Mouse (Mus musculus) hindbrain, embryonic 12.5 days (tissue): Measurements from ENCODE around the gene 4930452B06Rik. TPM values are rescaled to one million over a fixed set of nuclear protein-coding genes. Genes with fewer than 3 reads are reported as not detected.

Source experiments
- ATAC-seq: fragments of 200-750 bp; cut with Nextera tagmentation; 2 replicates; pipeline ENCODE4 v1.8.0; 2017; ENCODE audit warnings: moderate TSS enrichment; ENCODE audit not compliant: low FRiP score
- H3K27ac ChIP-seq: fragments of 300-500 bp; sonication (generic); 2 replicates; pipeline ENCODE4 v1.5.1; 2016; ENCODE audit warnings: mild to moderate bottlenecking
- H3K27me3 ChIP-seq: fragments of 300-500 bp; sonication (generic); 2 replicates; pipeline ENCODE4 v1.6.1; 2016; ENCODE audit warnings: mild to moderate bottlenecking
- H3K36me3 ChIP-seq: fragments of 300-500 bp; sonication (generic); 2 replicates; pipeline ENCODE4 v1.6.1; 2016; ENCODE audit warnings: mild to moderate bottlenecking
- H3K4me1 ChIP-seq: fragments of 300-500 bp; sonication (generic); 2 replicates; pipeline ENCODE4 v1.6.1; 2016
- H3K4me2 ChIP-seq: fragments of 300-500 bp; sonication (generic); replicated peaks from 2 replicates; pipeline ENCODE4 v1.6.1; 2016; ENCODE audit warnings: mild to moderate bottlenecking
- H3K4me3 ChIP-seq: fragments of 300-500 bp; sonication (generic); 2 replicates; pipeline ENCODE4 v1.5.1; 2016; ENCODE audit warnings: mild to moderate bottlenecking
- H3K9ac ChIP-seq: fragments of 300-500 bp; sonication (generic); 2 replicates; pipeline ENCODE4 v1.6.1; 2016; ENCODE audit warnings: mild to moderate bottlenecking, moderate library complexity
- H3K9me3 ChIP-seq: fragments of 300-500 bp; sonication (generic); replicated peaks from 2 replicates; pipeline ENCODE4 v1.6.1; 2016; ENCODE audit warnings: mild to moderate bottlenecking
- WGBS: fragments of 180-500 bp; shearing (Covaris S2); methylation state at CpG from one replicate; pipeline ENCODE4 v1.1.7; 2016; 5-methylcytosine and 5-hydroxymethylcytosine counted together
- polyA plus RNA-seq: library from polyadenylated mRNA; unstranded; fragments of >200 nt; fragmentation: Nextera tagmentation; extraction: Ambion mirVana; gene quantifications from 2 replicates; pipeline ENCODE4 v1.2.1, GENCODE M21; 2016

Gene 4930452B06Rik
- polyA plus RNA-seq, 1 experiment from 2014 or later, result 9.1 TPM

DNA sequence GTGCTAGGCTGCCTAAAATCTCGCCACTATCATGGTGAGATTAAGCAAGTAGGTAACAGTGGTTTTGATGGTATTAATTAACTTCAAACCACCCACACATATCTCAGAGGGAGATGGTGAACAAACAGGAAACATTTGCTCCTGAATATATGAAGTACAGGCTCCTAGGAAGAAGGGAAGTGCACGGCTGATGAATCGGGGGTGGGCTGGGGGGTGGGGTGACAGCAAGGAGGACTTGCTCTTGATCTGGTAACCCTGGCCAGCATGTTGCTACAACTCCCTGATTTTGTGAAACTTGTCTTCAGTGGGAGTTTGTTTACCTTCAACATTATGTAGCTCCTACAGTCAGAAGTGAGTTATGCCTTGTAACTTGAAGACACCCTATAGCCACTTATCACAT is 224.4 kb downstream of the 4930452B06Rik start:
- no peak for ATAC-seq

DNA sequence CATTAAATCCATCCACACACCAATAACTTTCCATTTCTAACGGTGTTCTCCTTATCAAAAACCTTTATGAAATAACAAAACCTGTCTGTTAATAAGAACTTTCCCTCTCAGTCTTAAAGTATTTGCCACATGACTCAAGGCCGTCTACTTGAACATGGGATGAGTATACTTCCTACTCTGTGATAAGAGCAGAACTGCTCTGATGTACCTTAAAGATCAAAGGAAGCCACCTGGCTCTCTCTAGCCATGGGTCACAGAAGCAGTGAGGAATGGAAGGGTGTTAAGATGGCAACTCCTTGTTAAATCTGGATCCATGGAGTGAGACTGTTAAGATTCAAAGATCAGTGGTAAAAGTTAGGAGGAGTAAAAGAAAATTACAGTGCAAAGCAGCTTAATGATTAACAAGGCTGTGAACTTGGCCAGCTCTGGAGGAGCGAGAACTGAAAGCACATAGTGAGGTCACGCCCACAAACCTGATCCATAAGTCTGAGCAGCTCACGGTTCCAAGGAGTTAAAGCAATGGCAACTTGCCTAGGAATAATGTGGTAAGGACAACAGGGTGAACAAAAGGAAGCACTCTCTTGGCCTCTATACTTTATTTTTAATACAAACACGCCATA is 235.3 kb downstream of the 4930452B06Rik start:
- H3K27me3 ChIP-seq, result no peaks in the 10 kb centered on the region
- H3K4me3 ChIP-seq, result no peak overlapping the region
- no peaks in the 10 kb centered on the region for H3K9me3 ChIP-seq
- 84% methylated on average over 6 of the region's 6 CpGs for WGBS
- H3K9ac ChIP-seq, result no peak overlapping the region
- ATAC-seq, result no peak
- no peaks in the 10 kb centered on the region for H3K36me3 ChIP-seq
- no peaks in the 10 kb centered on the region for H3K4me1 ChIP-seq
- H3K4me2 ChIP-seq, result no peak overlapping the region
- H3K27ac ChIP-seq, result no peak overlapping the region

More for the DNA sequence above, 224.4 kb downstream of the 4930452B06Rik start:
- Histone ChIP-seq H3K4me3 (no peak overlapping the region), H3K36me3 (no peaks in the 10 kb centered on the region), H3K27ac (no peak overlapping the region), H3K27me3 (no peaks in the 10 kb centered on the region), H3K4me2 (no peak overlapping the region), H3K4me1 (no peaks in the 10 kb centered on the region), H3K9me3 (no peaks in the 10 kb centered on the region), H3K9ac (no peak overlapping the region)
- WGBS, result 67% methylated on average over 3 of the region's 3 CpGs

DNA sequence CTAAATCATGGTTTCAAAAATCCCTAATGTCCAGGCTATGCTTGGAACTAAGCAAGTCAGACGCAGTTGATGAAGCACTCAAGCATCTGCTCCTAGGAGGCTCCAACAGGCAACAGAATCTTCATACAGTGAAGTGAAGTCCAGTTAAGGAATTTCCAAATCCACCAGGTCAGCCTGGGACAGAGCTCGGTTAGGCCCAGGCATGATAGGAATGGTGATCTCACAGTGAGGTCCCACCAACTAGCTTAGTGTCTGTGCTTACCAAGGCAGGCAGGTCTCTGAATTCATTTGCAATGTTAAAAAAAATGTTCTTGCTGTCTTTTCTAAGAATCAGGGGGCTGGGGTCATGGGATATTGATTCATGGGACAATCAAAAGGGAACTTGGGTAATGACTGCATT is 236.3 kb downstream of the 4930452B06Rik start:
- no peaks in the 10 kb centered on the region for H3K9me3 ChIP-seq
- H3K9ac ChIP-seq, result no peak overlapping the region
- ATAC-seq, result no peak
- H3K27ac ChIP-seq, result no peak overlapping the region
- no peak overlapping the region for H3K4me2 ChIP-seq
- no peaks in the 10 kb centered on the region for H3K27me3 ChIP-seq
- no peaks in the 10 kb centered on the region for H3K4me1 ChIP-seq
- H3K4me3 ChIP-seq, result no peak overlapping the region
- H3K36me3 ChIP-seq, result no peaks in the 10 kb centered on the region
- WGBS, result 81% methylated on average over 2 of the region's 2 CpGs

DNA sequence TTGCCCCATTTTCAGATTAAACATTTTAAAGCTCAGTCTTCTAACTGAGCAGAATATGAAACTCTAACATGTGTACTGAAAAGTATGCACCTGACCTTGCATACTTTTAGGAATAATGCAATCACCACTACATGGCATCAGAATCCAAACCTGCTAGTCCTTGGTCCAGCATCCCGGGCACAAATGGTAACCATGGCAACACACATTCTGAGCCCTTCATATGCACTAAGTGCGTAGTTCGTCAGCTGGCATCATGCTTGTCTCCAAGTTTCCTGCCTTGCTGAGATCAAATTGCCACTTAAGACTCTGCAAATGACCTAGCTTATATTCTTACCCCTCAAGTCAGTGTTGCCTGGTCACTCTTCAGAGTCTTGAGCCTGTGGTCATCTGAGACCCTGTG is 243.2 kb downstream of the 4930452B06Rik start:
- H3K4me2 ChIP-seq, result no peak overlapping the region
- 71% methylated on average over 3 of the region's 3 CpGs for WGBS
- no peak overlapping the region for H3K27ac ChIP-seq
- H3K27me3 ChIP-seq, result no peaks in the 10 kb centered on the region
- 0 out of 2 replicates have a peak, but pooled peaks cover 10% of the 10 kb centered on the region for H3K4me1 ChIP-seq
- no peak overlapping the region for H3K4me3 ChIP-seq
- H3K36me3 ChIP-seq, result no peaks in the 10 kb centered on the region
- H3K9me3 ChIP-seq, result no peaks in the 10 kb centered on the region
- no peak for ATAC-seq
- no peak overlapping the region for H3K9ac ChIP-seq

DNA sequence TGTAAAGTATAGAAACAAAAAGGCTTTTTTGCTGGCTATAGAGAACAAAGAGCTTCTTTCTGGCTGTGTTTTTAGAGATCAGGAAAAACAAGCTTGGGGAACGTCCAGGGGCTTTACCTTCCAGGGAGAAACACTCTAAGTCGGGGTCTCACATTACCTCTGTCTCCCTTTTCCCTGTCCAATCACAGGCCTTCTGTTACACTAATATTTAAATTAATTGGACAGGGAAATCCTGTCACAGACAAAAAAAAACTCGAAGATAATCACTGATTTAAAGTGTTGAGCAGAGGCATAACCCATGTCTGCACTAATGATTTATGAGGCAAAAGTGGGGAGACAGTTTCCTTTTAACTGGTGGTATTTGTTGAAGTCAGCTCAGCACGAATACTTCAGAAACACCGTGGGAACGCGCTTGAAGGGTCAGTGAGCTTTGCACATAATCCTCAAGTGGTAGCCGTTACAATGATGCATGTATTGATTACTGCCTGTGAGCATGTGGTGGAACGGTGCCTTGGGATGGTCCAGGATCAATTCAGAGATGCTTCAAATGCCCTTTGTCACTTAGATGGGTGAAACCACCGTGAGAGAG is 244.7 kb downstream of the 4930452B06Rik start:
- ATAC-seq, result no peak

DNA sequence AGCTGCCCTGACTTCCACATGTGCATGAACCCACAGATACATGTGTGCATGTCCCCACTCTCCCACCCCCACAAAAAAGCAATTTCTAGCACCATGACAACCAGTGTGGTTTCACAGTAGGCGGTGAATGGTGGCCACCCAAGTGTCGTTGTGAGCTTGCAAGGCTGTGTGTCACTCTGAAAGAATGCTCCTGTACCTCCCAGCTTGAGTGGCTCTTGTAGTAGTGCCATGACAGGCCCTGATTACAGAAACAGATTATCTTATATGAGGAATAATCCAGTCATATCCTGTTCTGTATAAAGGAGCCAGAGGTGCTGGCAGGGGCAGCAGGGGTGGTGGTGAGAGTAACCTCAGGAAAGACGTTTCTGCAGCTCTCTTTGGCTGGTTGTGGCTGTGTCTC is 247.4 kb downstream of the 4930452B06Rik start:
- 0 out of 2 replicates have a peak, but pooled peaks cover 8% of the 10 kb centered on the region for H3K4me1 ChIP-seq
- H3K9ac ChIP-seq, result no peak overlapping the region
- H3K4me3 ChIP-seq, result no peak overlapping the region
- H3K36me3 ChIP-seq, result no peaks in the 10 kb centered on the region
- H3K9me3 ChIP-seq, result no peaks in the 10 kb centered on the region
- no peak overlapping the region for H3K4me2 ChIP-seq
- 64% methylated on average over 3 of the region's 3 CpGs for WGBS
- ATAC-seq, result no peak
- H3K27ac ChIP-seq, result no peak overlapping the region
- no peaks in the 10 kb centered on the region for H3K27me3 ChIP-seq

More for the DNA sequence above, 244.7 kb downstream of the 4930452B06Rik start:
- no peak overlapping the region for H3K27ac ChIP-seq
- H3K27me3 ChIP-seq, result no peaks in the 10 kb centered on the region
- H3K9me3 ChIP-seq, result no peaks in the 10 kb centered on the region
- H3K4me1 ChIP-seq, result 0 out of 2 replicates have a peak, but pooled peaks cover 10% of the 10 kb centered on the region
- H3K9ac ChIP-seq, result no peak overlapping the region
- peak overlapping the region; percentile 13; the same call in 1 of the 2 replicates for H3K4me2 ChIP-seq
- H3K4me3 ChIP-seq, result no peak overlapping the region
- no peaks in the 10 kb centered on the region for H3K36me3 ChIP-seq
- 24% methylated on average over 10 of the region's 10 CpGs for WGBS

DNA sequence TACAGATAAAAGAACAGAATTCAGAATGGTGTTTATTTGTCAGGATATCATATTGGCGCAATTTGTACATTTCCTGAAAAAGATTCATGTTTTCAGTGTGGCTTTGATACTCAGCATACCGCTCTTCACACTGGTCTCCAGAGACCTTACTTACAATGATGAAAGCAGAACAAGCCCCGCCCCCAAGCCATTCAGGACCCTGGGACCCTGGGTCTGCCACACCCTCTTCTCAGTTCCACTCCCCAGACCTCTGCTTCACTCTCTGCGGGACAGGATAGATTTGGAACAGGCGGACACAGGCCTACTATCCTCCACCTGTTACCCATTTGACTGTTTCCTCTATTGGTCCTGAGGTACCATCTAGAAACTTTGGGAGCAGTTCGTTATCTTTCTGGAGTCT is 260.1 kb downstream of the 4930452B06Rik start:
- Histone ChIP-seq H3K9me3 (no peaks in the 10 kb centered on the region), H3K4me3 (no peak overlapping the region), H3K9ac (no peak overlapping the region), H3K4me1 (no peaks in the 10 kb centered on the region), H3K4me2 (no peak overlapping the region), H3K36me3 (no peaks in the 10 kb centered on the region), H3K27ac (no peak overlapping the region), H3K27me3 (no peaks in the 10 kb centered on the region)
- WGBS, result 68% methylated on average over 6 of the region's 6 CpGs
- ATAC-seq, result no peak

DNA sequence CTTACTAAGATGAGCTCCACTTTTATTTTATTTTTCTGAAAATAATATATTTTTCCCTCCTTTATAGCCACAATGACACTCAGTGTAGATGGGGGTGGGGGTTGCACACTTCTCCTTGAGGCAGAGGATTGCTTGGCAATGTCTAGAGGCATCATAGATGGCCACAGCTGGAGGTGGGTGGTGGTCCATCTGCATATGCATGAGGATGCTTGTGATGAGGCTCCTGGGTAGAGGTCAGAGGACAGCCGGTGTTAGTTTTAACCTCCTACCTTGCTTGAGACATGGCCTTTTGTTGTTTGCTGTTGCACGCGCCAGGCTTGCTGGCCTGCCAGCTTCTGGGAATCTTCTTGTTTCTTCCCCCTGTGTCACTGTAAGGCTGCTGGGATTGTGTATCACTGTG is 262.7 kb downstream of the 4930452B06Rik start:
- H3K36me3 ChIP-seq, result no peaks in the 10 kb centered on the region
- no peak for ATAC-seq
- no peaks in the 10 kb centered on the region for H3K27me3 ChIP-seq
- H3K4me1 ChIP-seq, result no peaks in the 10 kb centered on the region
- no peak overlapping the region for H3K4me2 ChIP-seq
- no peak overlapping the region for H3K4me3 ChIP-seq
- H3K27ac ChIP-seq, result no peak overlapping the region
- no peak overlapping the region for H3K9ac ChIP-seq
- WGBS, result 64% methylated on average over 3 of the region's 3 CpGs
- H3K9me3 ChIP-seq, result no peaks in the 10 kb centered on the region

DNA sequence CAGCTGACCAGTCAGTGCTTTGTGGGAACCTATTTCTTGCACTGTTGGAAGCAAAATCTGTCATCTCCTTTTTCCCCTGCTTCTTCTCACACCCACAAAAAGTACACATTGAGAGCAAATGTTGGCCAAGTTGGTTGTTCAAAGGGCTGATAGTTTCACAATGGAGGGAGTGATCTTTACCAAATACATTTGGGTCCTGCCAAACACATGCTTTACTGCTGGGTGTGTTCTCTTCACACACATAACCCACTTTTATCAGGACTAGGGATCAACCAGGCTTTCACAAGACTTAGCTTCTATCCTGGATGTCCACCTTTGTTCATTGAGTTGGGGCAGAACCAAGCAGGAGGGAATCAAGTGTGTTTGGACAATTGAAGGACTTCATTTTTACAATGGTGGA is 267.5 kb downstream of the 4930452B06Rik start:
- Histone ChIP-seq H3K9ac (no peak overlapping the region), H3K4me1 (no peaks in the 10 kb centered on the region), H3K27me3 (no peaks in the 10 kb centered on the region), H3K36me3 (no peaks in the 10 kb centered on the region), H3K27ac (no peak overlapping the region), H3K9me3 (no peaks in the 10 kb centered on the region), H3K4me2 (no peak overlapping the region), H3K4me3 (no peak overlapping the region)
- no peak for ATAC-seq

DNA sequence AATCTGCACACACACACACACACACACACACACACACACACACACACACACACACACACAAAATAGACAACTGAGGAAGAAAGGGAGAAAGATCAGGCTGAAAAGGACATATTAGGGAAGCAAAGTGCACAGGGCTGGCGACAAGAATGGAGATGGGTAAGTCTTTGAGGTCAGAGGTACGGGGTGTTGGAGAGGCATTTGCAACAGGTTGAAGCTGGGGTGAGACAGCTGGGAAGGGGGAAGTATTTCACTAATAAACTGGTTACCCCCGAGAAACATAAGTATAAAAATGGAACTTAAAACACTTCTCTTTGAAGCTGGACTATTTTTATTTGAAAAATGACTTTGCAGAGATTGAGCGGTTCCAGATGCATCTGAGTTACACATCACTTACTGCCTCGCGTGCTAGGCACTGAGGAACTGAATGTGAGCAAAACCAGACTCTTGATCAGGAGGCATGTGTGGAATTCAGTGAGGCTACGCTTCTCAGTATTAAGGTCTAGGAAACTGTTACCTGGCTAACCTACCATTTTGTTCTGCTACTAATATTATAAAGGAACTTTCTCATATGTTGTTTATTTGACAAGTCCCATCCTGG is 270.3 kb downstream of the 4930452B06Rik start:
- Histone ChIP-seq H3K27ac (no peak overlapping the region), H3K4me2 (no peak overlapping the region), H3K27me3 (no peaks in the 10 kb centered on the region), H3K36me3 (no peaks in the 10 kb centered on the region), H3K4me3 (no peak overlapping the region), H3K9ac (no peak overlapping the region), H3K4me1 (no peaks in the 10 kb centered on the region), H3K9me3 (no peaks in the 10 kb centered on the region)
- ATAC-seq, result no peak
- 87% methylated on average over 7 of the region's 7 CpGs for WGBS

DNA sequence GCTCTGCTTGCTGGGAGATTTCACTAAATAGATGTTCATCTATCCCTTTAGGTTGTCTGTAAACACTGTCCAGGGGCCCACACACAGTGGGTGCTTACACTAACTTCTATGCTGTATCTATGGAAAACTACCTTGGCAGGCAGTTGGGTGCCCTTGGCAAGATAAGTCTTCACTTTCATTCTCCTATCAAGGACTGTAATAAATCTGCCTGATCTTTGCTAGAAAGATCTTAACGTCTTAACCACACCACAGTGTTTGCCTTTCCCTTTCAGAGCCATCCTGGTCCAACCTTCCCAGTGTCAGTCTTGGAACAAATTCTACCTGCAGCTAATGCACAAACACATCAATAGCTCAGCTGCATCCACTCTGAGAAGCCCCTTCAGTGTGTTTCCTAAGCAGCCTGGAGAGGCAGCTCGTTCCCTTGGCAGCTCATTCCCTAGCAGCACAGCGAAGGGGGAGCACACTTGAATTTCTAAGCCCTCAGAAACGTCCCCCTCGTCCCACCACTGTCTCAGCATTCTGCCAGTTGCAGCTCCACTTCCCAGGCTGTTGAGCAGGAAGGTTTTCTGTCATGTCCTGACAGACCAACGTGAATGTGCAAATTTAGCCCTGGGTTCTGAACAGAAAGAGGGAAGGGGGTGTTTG is 273.7 kb downstream of the 4930452B06Rik start:
- no peaks in the 10 kb centered on the region for H3K4me1 ChIP-seq
- H3K4me2 ChIP-seq, result no peak overlapping the region
- no peaks in the 10 kb centered on the region for H3K36me3 ChIP-seq
- no peak overlapping the region for H3K27ac ChIP-seq
- no peak overlapping the region for H3K4me3 ChIP-seq
- no peak overlapping the region for H3K9ac ChIP-seq
- no peaks in the 10 kb centered on the region for H3K9me3 ChIP-seq
- no peaks in the 10 kb centered on the region for H3K27me3 ChIP-seq
- no peak for ATAC-seq
- 64% methylated on average over 6 of the region's 6 CpGs for WGBS
